Mouse (Mus musculus) small intestine, adult 2 months (tissue): Measurements from ENCODE around the gene Daam1. TPM values are rescaled to one million over a fixed set of nuclear protein-coding genes. Genes with fewer than 3 reads are reported as not detected.

Source experiments
- H3K27ac ChIP-seq: fragments of 200-500 bp; 2 replicates; pipeline ENCODE4 v1.5.1; 2012; ENCODE audit warnings: low read depth, low read length, control low read depth, inconsistent platforms; ENCODE audit not compliant: insufficient read depth
- H3K27me3 ChIP-seq: fragments of 200-500 bp; 2 replicates; pipeline ENCODE4 v1.6.1; 2012; ENCODE audit warnings: mild to moderate bottlenecking, moderate library complexity, low read length, inconsistent platforms; ENCODE audit not compliant: control insufficient read depth, insufficient read depth
- H3K36me3 ChIP-seq: fragments of 200-500 bp; 2 replicates; pipeline ENCODE4 v1.6.1; 2012; ENCODE audit warnings: mild to moderate bottlenecking, low read length, control low read depth, inconsistent platforms; ENCODE audit not compliant: control insufficient read depth, insufficient read depth
- H3K4me1 ChIP-seq: fragments of 200-500 bp; 2 replicates; pipeline ENCODE4 v1.6.1; 2012; ENCODE audit warnings: low read length, inconsistent platforms, mixed read lengths; ENCODE audit not compliant: control insufficient read depth, insufficient read depth, insufficient read length
- H3K4me3 ChIP-seq: fragments of 200-500 bp; 2 replicates; pipeline ENCODE4 v1.5.1; 2012; ENCODE audit warnings: low read depth, mild to moderate bottlenecking, control low read depth, inconsistent platforms, low read length, moderate library complexity
- CTCF ChIP-seq: fragments of 200-500 bp; IDR thresholded peaks from 2 replicates; pipeline ENCODE4 v1.5.1; 2012; ENCODE audit warnings: low read depth, mild to moderate bottlenecking, control low read depth, inconsistent platforms, low read length, moderate library complexity, mixed read lengths; ENCODE audit not compliant: insufficient replicate concordance, insufficient read length; ENCODE audit errors: extremely low read depth
- POLR2A ChIP-seq: fragments of 200-500 bp; IDR thresholded peaks from 2 replicates; pipeline ENCODE4 v1.6.1; 2012; ENCODE audit warnings: low read depth, mild to moderate bottlenecking, control low read depth, inconsistent platforms, low read length, moderate library complexity
- WGBS: fragments of 180-500 bp; shearing (Covaris S2); methylation state at CpG from one replicate; pipeline ENCODE4 v1.1.7; 2018; 5-methylcytosine and 5-hydroxymethylcytosine counted together
- polyA plus RNA-seq: library from polyadenylated mRNA; depleted of rRNA; stranded (reverse); fragments of >200 nt; gene quantifications from 2 replicates; pipeline ENCODE4 v1.2.3, GENCODE M21; 2012

Gene Daam1
- polyA plus RNA-seq, 1 experiment, result 2.4 TPM

DNA sequence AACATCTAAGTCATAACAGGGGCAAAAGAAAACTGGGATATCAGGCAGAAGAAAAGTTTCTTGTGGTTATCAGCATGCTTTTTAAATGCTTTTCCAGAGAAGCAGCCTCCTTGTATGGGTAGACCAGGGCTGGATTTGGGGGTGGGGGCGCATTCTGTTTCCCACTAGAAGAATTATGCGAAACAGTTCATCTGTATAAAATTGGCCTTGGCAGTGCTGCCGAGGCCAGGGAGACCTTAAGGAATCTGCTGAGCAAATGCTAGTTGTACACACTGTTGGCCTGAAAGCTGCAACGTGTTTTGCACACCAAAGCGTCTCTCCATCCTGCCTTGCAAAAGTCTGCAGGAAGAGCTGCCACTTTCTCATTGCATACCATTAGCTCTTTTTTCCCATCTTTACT lies 126.6 kb downstream of the Daam1 start:
- 76% methylated on average over 5 of the region's 5 CpGs for WGBS
- TF ChIP-seq CTCF, result no peak
- TF ChIP-seq POLR2A, result no peak
- Histone ChIP-seq H3K27ac (no peak overlapping the region), H3K4me3 (no peak overlapping the region), H3K27me3 (no peaks in the 10 kb centered on the region), H3K4me1 (no peaks in the 10 kb centered on the region), H3K36me3 (peaks cover 30% of the 10 kb centered on the region)

DNA sequence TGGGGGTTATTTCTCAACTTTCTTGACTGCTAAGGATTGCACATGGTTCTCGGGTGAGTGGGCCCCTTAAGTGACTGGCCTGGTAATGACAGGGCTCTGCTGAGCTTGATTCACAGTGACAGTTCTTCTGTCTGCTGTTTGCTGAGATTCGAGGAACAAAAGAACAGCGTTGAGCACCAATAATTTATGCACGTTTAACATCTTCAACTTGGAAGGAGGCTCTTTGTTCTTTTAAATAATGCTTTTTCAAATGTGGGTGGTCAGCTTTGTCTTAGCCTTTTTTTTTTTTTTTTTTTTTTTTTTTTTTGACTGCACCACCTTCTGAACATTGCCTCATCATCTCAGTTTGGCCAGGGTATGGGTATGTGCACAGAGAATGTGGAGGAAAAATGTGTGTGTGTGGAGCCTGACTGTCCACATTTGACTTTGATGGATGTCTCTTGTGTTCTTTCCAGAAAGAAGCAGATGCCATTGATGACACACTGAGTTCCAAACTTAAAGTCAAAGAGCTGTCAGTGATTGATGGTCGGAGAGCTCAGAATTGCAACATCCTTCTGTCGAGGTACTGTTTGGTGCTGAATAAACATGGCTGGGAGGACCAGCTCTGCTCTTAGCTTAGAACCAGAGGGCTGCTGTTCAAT lies 128.6 kb downstream of the Daam1 start:
- no peak for TF ChIP-seq POLR2A
- no peak for TF ChIP-seq CTCF
- no peak overlapping the region for H3K27ac ChIP-seq
- 70% methylated on average over 6 of the region's 6 CpGs for WGBS
- no peaks in the 10 kb centered on the region for H3K27me3 ChIP-seq
- H3K36me3 ChIP-seq, result peaks cover 22% of the 10 kb centered on the region
- no peak overlapping the region for H3K4me3 ChIP-seq
- H3K4me1 ChIP-seq, result no peaks in the 10 kb centered on the region

DNA sequence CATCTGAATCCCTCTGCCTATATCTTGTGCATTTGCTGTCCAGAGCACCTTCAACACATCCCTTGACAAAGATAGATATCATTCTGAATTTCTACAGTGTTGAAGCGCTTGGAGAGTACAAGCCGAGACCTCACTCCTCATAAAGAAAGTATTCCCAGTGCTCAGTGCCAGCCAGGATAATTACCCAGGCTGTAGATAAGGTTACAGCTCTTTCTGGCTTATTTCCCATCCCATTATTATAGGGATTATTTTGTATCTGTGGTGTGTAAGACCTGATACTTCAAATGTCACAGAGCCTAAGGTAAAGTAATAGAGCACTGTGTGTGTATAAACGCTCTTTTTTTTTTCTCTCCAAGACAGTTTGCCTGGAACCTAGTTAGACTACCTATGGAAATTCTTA lies 130.8 kb downstream of the Daam1 start:
- no peak overlapping the region for H3K4me3 ChIP-seq

DNA sequence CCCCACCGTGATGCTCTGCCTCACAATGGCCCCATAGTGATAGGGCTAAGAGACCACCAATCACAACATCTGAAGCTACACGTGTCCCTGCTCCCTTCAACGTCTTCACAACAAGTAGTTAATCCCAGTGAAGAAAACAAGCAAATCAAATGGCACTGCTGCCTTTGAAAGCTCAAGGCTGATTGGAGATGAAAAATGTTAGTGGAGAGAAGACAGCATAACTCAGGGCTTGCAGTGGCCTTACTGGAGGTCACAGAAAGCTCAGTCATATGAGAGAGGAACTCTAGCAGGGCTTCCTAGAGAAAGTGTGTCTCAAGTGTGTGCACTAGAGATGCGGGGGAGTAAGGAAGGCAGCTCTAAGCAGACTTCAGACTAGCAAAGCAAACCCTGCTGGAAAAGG lies 131.7 kb downstream of the Daam1 start:
- no peaks in the 10 kb centered on the region for H3K27me3 ChIP-seq
- no peaks in the 10 kb centered on the region for H3K4me1 ChIP-seq
- no peak for TF ChIP-seq POLR2A
- TF ChIP-seq CTCF, result no peak
- H3K36me3 ChIP-seq, result peaks cover 16% of the 10 kb centered on the region
- no peak overlapping the region for H3K4me3 ChIP-seq
- no peak overlapping the region for H3K27ac ChIP-seq
- WGBS, result 93% methylated on average over 4 of the region's 4 CpGs

More for the DNA sequence above, 130.8 kb downstream of the Daam1 start:
- Histone ChIP-seq H3K4me1 (no peaks in the 10 kb centered on the region), H3K36me3 (peaks cover 16% of the 10 kb centered on the region), H3K27ac (no peak overlapping the region), H3K27me3 (no peaks in the 10 kb centered on the region)
- 74% methylated on average over 3 of the region's 3 CpGs for WGBS
- TF ChIP-seq CTCF, result no peak
- no peak for TF ChIP-seq POLR2A

GRCm38 (mm10) chr12:71968592-71968991 lies 137.7 kb downstream of the Daam1 start:
- no peak for TF ChIP-seq POLR2A
- no peak for TF ChIP-seq CTCF
- Histone ChIP-seq H3K4me3 (no peak overlapping the region), H3K4me1 (no peaks in the 10 kb centered on the region), H3K36me3 (peaks cover 7% of the 10 kb centered on the region; the same call in 1 of the 2 replicates), H3K27ac (no peak overlapping the region), H3K27me3 (no peaks in the 10 kb centered on the region)
- 86% methylated on average over 4 of the region's 4 CpGs for WGBS

DNA sequence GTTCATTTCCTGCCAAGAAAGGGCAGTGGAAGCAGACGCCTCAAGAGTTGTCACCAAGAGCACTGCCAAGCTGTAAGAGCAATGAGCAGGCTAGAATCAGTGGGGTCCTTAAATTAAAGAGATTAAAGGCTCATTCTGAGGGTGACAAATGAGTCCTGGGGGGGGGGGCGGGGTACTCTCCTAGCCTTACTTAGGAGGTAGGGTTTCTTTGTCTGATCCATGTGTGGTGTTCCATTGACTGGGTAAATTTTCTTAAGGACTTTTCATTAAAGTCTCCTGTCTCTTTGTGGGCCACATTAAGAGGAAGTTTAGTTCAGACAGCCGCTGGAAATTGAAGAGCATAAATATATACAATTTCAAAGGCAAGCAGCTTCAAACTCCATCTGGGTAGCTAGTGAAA lies 138.1 kb downstream of the Daam1 start:
- Histone ChIP-seq H3K4me3 (no peak overlapping the region), H3K27me3 (no peaks in the 10 kb centered on the region), H3K4me1 (no peaks in the 10 kb centered on the region), H3K27ac (no peak overlapping the region), H3K36me3 (peaks cover 7% of the 10 kb centered on the region; the same call in 1 of the 2 replicates)
- no peak for TF ChIP-seq CTCF
- no peak for TF ChIP-seq POLR2A
- WGBS, result 72% methylated on average over 3 of the region's 3 CpGs

DNA sequence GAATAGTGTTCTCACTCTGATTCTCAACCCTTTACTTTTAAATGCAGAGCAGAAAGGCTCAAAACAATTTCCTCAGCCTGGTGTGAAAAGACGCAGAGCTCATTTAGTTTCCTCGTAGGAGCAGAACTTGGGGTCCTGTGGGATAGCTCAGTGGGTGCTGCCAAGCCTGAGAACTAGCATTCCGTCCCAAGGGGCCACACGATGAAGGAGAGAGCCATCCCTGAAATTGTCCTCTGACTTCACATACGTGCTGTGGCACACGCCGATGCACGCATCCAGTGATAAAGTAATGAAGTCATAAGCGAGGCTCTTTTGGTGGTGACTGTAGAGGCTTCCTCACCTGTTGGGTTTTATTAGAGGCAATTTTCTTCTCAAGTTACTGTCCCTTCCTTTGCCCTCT lies 138.6 kb downstream of the Daam1 start:
- WGBS, result 98% methylated on average over 9 of the region's 9 CpGs
- H3K27me3 ChIP-seq, result no peaks in the 10 kb centered on the region
- H3K4me1 ChIP-seq, result no peaks in the 10 kb centered on the region
- H3K36me3 ChIP-seq, result peaks cover 8% of the 10 kb centered on the region; the same call in 1 of the 2 replicates
- no peak for TF ChIP-seq POLR2A
- no peak for TF ChIP-seq CTCF
- H3K27ac ChIP-seq, result no peak overlapping the region
- H3K4me3 ChIP-seq, result no peak overlapping the region
